Mouse (Mus musculus): ENCODE measurements around the gene Grifin. TPM values are rescaled to one million over a fixed set of nuclear protein-coding genes. Genes with fewer than 3 reads are reported as not detected.
A peak's percentile ranks its signal among the peaks of the same experiment; 100 is the strongest.

Grifin gene
- total and polyA plus RNA-seq, 2 experiments from 2014 or later = 0.36 TPM; not detected in 1

GRCm38 (mm10) chr5:140549306-140550047 is 15.4 kb downstream of the Grifin start:
- no peaks in the 10 kb centered on the region for H3K27me3 ChIP-seq (ENCODE audit: insufficient read depth, low read length)
- peak overlapping the region; percentile 33 for H3K4me2 ChIP-seq (ENCODE audit: low read depth)
- no peak overlapping the region; the same call in 1 of the 2 replicates for H3K9ac ChIP-seq
- no peak overlapping the region for H3K4me3 ChIP-seq (ENCODE audit: low read depth, low read length)
- no peaks in the 10 kb centered on the region for H3K4me1 ChIP-seq (ENCODE audit: insufficient read depth)
- no peaks in the 10 kb centered on the region for H3K36me3 ChIP-seq (ENCODE audit: insufficient read depth)
- DNase-seq (peak; percentile 65), ATAC-seq (peak; percentile 88)
- H3K27ac ChIP-seq (ENCODE audit: low read depth, low read length) = 0 out of 2 replicates have a peak overlapping the region, but pooled peaks have one; percentile 30
- WGBS = 5% methylated on average over 17 of the region's 17 CpGs
- H3K9me3 ChIP-seq (ENCODE audit: low read length) = no peaks in the 10 kb centered on the region
- TF ChIP-seq CTCF (IDR thresholded peaks at IDR 0.05; ENCODE audit: low read depth) = no peak

- Histone ChIP-seq H3K27ac (ENCODE audit: low read depth, low read length) (no peak overlapping the region), H3K4me2 (ENCODE audit: low read depth) (no peak overlapping the region), H3K9me3 (ENCODE audit: low read length) (no peaks in the 10 kb centered on the region), H3K36me3 (ENCODE audit: insufficient read depth) (no peaks in the 10 kb centered on the region), H3K4me3 (ENCODE audit: low read depth, low read length) (no peak overlapping the region), H3K4me1 (ENCODE audit: insufficient read depth) (no peaks in the 10 kb centered on the region), H3K9ac (no peak overlapping the region), H3K27me3 (ENCODE audit: insufficient read depth, low read length) (no peaks in the 10 kb centered on the region)
- 87% methylated on average over 19 of the region's 19 CpGs for WGBS
- DNase-seq (no peak), ATAC-seq (no peak)
- peak; percentile 24; the same call in 1 of the 2 replicates for TF ChIP-seq CTCF (IDR thresholded peaks at IDR 0.05; ENCODE audit: low read depth)
Measured at GRCm38 (mm10) chr5:140546332-140546731, 18.5 kb downstream of the Grifin start.

- no peak for DNase-seq
- ATAC-seq = no peak
- no peaks in the 10 kb centered on the region for H3K9me3 ChIP-seq (ENCODE audit: low read length)
- H3K4me1 ChIP-seq (ENCODE audit: insufficient read depth) = no peaks in the 10 kb centered on the region
- no peak overlapping the region for H3K4me2 ChIP-seq (ENCODE audit: low read depth)
- H3K4me3 ChIP-seq (ENCODE audit: low read depth, low read length) = no peak overlapping the region
- TF ChIP-seq CTCF (IDR thresholded peaks at IDR 0.05; ENCODE audit: low read depth) = no peak
- 58% methylated on average over 6 of the region's 6 CpGs for WGBS
- no peak overlapping the region for H3K27ac ChIP-seq (ENCODE audit: low read depth, low read length)
- H3K9ac ChIP-seq = no peak overlapping the region
- no peaks in the 10 kb centered on the region for H3K27me3 ChIP-seq (ENCODE audit: insufficient read depth, low read length)
- no peaks in the 10 kb centered on the region for H3K36me3 ChIP-seq (ENCODE audit: insufficient read depth)
Measured at GRCm38 (mm10) chr5:140545651-140546050, 19.2 kb downstream of the Grifin start.

GRCm38 (mm10) chr5:140542811-140543575 is 21.9 kb downstream of the Grifin start:
- H3K27me3 ChIP-seq (ENCODE audit: insufficient read depth, low read length) = no peaks in the 10 kb centered on the region
- H3K9me3 ChIP-seq (ENCODE audit: low read length) = no peaks in the 10 kb centered on the region
- TF ChIP-seq CTCF (IDR thresholded peaks at IDR 0.05; ENCODE audit: low read depth) = no peak
- peak; percentile 68 for DNase-seq
- no peak overlapping the region for H3K9ac ChIP-seq
- H3K4me2 ChIP-seq (ENCODE audit: low read depth) = no peak overlapping the region
- H3K4me3 ChIP-seq (ENCODE audit: low read depth, low read length) = no peak overlapping the region
- no peak overlapping the region for H3K27ac ChIP-seq (ENCODE audit: low read depth, low read length)
- WGBS = 36% methylated on average over 9 of the region's 9 CpGs
- peak; percentile 92 for ATAC-seq
- no peaks in the 10 kb centered on the region for H3K4me1 ChIP-seq (ENCODE audit: insufficient read depth)
- no peaks in the 10 kb centered on the region for H3K36me3 ChIP-seq (ENCODE audit: insufficient read depth)

GRCm38 (mm10) chr5:140540106-140540505 is 24.8 kb downstream of the Grifin start:
- Histone ChIP-seq H3K27me3 (ENCODE audit: insufficient read depth, low read length) (no peaks in the 10 kb centered on the region), H3K4me1 (ENCODE audit: insufficient read depth) (no peaks in the 10 kb centered on the region), H3K4me3 (ENCODE audit: low read depth, low read length) (no peak overlapping the region), H3K9ac (no peak overlapping the region), H3K9me3 (ENCODE audit: low read length) (no peaks in the 10 kb centered on the region), H3K27ac (ENCODE audit: low read depth, low read length) (no peak overlapping the region), H3K36me3 (ENCODE audit: insufficient read depth) (no peaks in the 10 kb centered on the region), H3K4me2 (ENCODE audit: low read depth) (no peak overlapping the region)
- TF ChIP-seq CTCF (IDR thresholded peaks at IDR 0.05; ENCODE audit: low read depth) = peak; percentile 98
- ATAC-seq = peak; percentile 27; the same call in 1 of the 2 replicates
- DNase-seq = peak; percentile 85
- 10% methylated on average over 8 of the region's 8 CpGs for WGBS

GRCm38 (mm10) chr5:140538111-140538683 is 26.7 kb downstream of the Grifin start:
- no peak for TF ChIP-seq CTCF (IDR thresholded peaks at IDR 0.05; ENCODE audit: low read depth)
- H3K4me1 ChIP-seq (ENCODE audit: insufficient read depth) = no peaks in the 10 kb centered on the region
- no peak overlapping the region for H3K9ac ChIP-seq
- H3K9me3 ChIP-seq (ENCODE audit: low read length) = no peaks in the 10 kb centered on the region
- no peak overlapping the region for H3K4me3 ChIP-seq (ENCODE audit: low read depth, low read length)
- H3K36me3 ChIP-seq (ENCODE audit: insufficient read depth) = no peaks in the 10 kb centered on the region
- 81% methylated on average over 13 of the region's 13 CpGs for WGBS
- no peak overlapping the region for H3K27ac ChIP-seq (ENCODE audit: low read depth, low read length)
- ATAC-seq (no peak), DNase-seq (no peak)
- H3K4me2 ChIP-seq (ENCODE audit: low read depth) = no peak overlapping the region
- H3K27me3 ChIP-seq (ENCODE audit: insufficient read depth, low read length) = no peaks in the 10 kb centered on the region

Data from forebrain, postnatal 0 days (tissue).